Mouse (Mus musculus): ENCODE data around the gene Grik3. TPM values are rescaled to one million over a fixed set of nuclear protein-coding genes. Genes with fewer than 3 reads are reported as not detected.

Gene Grik3
- polyA plus RNA-seq, 1 experiment from 2014 or later: 0.01 TPM

DNA sequence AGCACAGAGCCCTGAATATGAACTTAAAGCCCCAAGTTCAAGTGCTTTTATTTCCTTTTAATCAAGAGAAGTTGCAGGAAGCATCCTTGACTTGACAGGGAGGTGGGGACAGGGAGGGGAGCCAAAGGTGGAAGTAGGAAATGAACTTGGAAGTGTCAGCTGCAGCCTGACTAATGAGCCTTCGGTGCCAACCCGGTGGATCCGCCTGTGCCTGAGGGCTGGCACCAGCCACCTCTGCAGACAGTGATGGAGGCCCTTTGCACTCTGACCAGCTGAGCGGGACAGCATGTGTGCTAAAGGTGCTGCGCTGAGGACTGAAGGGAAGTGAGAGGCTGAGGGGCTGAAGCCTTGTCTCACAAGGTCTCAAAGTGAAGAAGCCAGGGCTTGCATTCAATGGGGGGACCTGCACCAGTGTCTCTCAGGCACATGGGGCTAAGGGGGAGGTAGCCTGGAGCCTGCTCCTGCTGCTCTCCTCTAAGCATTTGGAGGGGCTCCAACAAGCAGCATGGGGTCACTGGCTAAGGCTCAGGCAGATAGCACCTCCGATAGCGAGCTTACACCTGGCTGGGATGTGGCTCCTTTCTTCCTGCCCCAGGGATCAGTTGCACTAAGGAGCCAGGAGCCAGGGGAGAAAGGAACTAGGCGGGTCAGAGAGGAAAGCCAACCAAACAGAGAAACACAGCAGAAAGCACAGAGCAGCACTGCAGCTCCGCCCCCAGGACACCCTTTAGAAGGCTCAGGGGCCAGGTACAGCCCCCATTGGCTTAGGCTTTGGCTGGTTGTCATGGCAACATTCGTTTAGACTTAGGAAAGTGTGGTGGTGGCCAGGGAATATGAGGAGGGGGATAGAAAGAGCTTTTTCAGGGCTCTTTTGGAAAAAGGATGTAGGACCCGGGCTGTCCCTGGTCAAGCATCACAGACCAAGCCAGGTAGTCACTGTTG is 33.1 kb upstream of the Grik3 start:
- Histone ChIP-seq H3K36me3 (replicated peaks; ENCODE audit: insufficient read depth, low read length) (no peaks in the 10 kb centered on the region), H3K4me2 (ENCODE audit: low read depth, low read length) (no peak overlapping the region), H3K27ac (ENCODE audit: low read depth) (no peak overlapping the region), H3K9ac (replicated peaks) (no peak overlapping the region), H3K4me3 (ENCODE audit: low read depth, low read length) (no peak overlapping the region), H3K4me1 (ENCODE audit: insufficient read depth) (no peaks in the 10 kb centered on the region), H3K27me3 (ENCODE audit: insufficient read depth, low read length) (no peaks in the 10 kb centered on the region), H3K9me3 (ENCODE audit: low read length) (no peaks in the 10 kb centered on the region)
- WGBS (ENCODE audit: insufficient replicate concordance): 19% methylated on average over 11 of the region's 11 CpGs
- TF ChIP-seq EP300 (IDR thresholded peaks at IDR 0.05; ENCODE audit: low read depth) (no peak), CTCF (IDR thresholded peaks at IDR 0.05; ENCODE audit: low read depth) (no peak)
- DNase-seq (no peak), ATAC-seq (no peak)

GRCm38 (mm10) chr4:125459791-125460190 is 30.7 kb upstream of the Grik3 start:
- no peak overlapping the region for H3K4me3 ChIP-seq (ENCODE audit: low read depth, low read length)
- H3K27ac ChIP-seq (ENCODE audit: low read depth): no peak overlapping the region
- H3K27me3 ChIP-seq (ENCODE audit: insufficient read depth, low read length): no peaks in the 10 kb centered on the region
- no peaks in the 10 kb centered on the region for H3K36me3 ChIP-seq (replicated peaks; ENCODE audit: insufficient read depth, low read length)
- H3K9me3 ChIP-seq (ENCODE audit: low read length): no peaks in the 10 kb centered on the region
- no peak for TF ChIP-seq CTCF (IDR thresholded peaks at IDR 0.05; ENCODE audit: low read depth)
- TF ChIP-seq EP300 (IDR thresholded peaks at IDR 0.05; ENCODE audit: low read depth): no peak
- no peak overlapping the region for H3K4me2 ChIP-seq (ENCODE audit: low read depth, low read length)
- no peaks in the 10 kb centered on the region for H3K4me1 ChIP-seq (ENCODE audit: insufficient read depth)
- ATAC-seq: no peak
- WGBS (ENCODE audit: insufficient replicate concordance): 61% methylated on average over 9 of the region's 9 CpGs
- H3K9ac ChIP-seq (replicated peaks): no peak overlapping the region
- no peak for DNase-seq

GRCm38 (mm10) chr4:125469711-125470372 is 20.7 kb upstream of the Grik3 start:
- ATAC-seq (no peak), DNase-seq (no peak)
- no peaks in the 10 kb centered on the region for H3K9me3 ChIP-seq (ENCODE audit: low read length)
- H3K4me2 ChIP-seq (ENCODE audit: low read depth, low read length): no peak overlapping the region
- WGBS (ENCODE audit: insufficient replicate concordance): 44% methylated on average over 11 of the region's 11 CpGs
- no peaks in the 10 kb centered on the region for H3K4me1 ChIP-seq (ENCODE audit: insufficient read depth)
- TF ChIP-seq EP300 (IDR thresholded peaks at IDR 0.05; ENCODE audit: low read depth) (no peak), CTCF (IDR thresholded peaks at IDR 0.05; ENCODE audit: low read depth) (no peak)
- H3K36me3 ChIP-seq (replicated peaks; ENCODE audit: insufficient read depth, low read length): no peaks in the 10 kb centered on the region
- H3K27me3 ChIP-seq (ENCODE audit: insufficient read depth, low read length): no peaks in the 10 kb centered on the region
- H3K9ac ChIP-seq (replicated peaks): no peak overlapping the region
- no peak overlapping the region for H3K27ac ChIP-seq (ENCODE audit: low read depth)
- no peak overlapping the region for H3K4me3 ChIP-seq (ENCODE audit: low read depth, low read length)

DNA sequence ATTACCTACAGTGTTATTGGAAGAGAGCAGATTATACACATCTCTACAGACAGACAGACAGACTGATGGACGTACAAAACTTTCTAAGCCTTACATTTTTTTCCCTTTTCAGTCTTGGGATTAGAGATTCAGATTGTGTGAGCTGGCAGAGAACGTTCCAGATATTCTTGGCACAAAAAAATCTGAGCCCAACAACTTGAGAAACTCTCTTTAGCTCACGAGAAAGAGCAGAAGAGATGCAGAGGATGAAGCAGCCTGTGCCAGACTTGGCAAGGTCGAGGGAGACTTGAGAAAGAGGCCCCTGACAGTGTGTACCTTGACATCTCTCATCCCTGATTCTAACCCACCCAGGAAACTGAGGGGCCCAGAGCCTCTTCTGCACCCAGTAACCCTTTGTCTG is 15.6 kb upstream of the Grik3 start:
- Histone ChIP-seq H3K4me3 (ENCODE audit: low read depth, low read length) (no peak overlapping the region), H3K27ac (ENCODE audit: low read depth) (no peak overlapping the region), H3K4me1 (ENCODE audit: insufficient read depth) (no peaks in the 10 kb centered on the region), H3K36me3 (replicated peaks; ENCODE audit: insufficient read depth, low read length) (no peaks in the 10 kb centered on the region), H3K27me3 (ENCODE audit: insufficient read depth, low read length) (no peaks in the 10 kb centered on the region), H3K4me2 (ENCODE audit: low read depth, low read length) (no peak overlapping the region), H3K9me3 (ENCODE audit: low read length) (no peaks in the 10 kb centered on the region), H3K9ac (replicated peaks) (no peak overlapping the region)
- no peak for TF ChIP-seq EP300 (IDR thresholded peaks at IDR 0.05; ENCODE audit: low read depth)
- TF ChIP-seq CTCF (IDR thresholded peaks at IDR 0.05; ENCODE audit: low read depth): no peak
- WGBS (ENCODE audit: insufficient replicate concordance): 57% methylated on average over 4 of the region's 4 CpGs
- DNase-seq (no peak), ATAC-seq (no peak)

- ATAC-seq (no peak), DNase-seq (no peak)
- Histone ChIP-seq H3K9me3 (ENCODE audit: low read length) (no peaks in the 10 kb centered on the region), H3K36me3 (replicated peaks; ENCODE audit: insufficient read depth, low read length) (no peaks in the 10 kb centered on the region), H3K9ac (replicated peaks) (no peak overlapping the region), H3K4me1 (ENCODE audit: insufficient read depth) (no peaks in the 10 kb centered on the region), H3K27me3 (ENCODE audit: insufficient read depth, low read length) (peaks cover 7% of the 10 kb centered on the region; the same call in 1 of the 2 replicates), H3K4me2 (ENCODE audit: low read depth, low read length) (no peak overlapping the region), H3K27ac (ENCODE audit: low read depth) (no peak overlapping the region), H3K4me3 (ENCODE audit: low read depth, low read length) (no peak overlapping the region)
- TF ChIP-seq EP300 (IDR thresholded peaks at IDR 0.05; ENCODE audit: low read depth): no peak
- TF ChIP-seq CTCF (IDR thresholded peaks at IDR 0.05; ENCODE audit: low read depth): no peak
- WGBS (ENCODE audit: insufficient replicate concordance): 23% methylated on average over 12 of the region's 12 CpGs
These were observed 12.4 kb upstream of the Grik3 start for GRCm38 (mm10) chr4:125478071-125478470.

DNA sequence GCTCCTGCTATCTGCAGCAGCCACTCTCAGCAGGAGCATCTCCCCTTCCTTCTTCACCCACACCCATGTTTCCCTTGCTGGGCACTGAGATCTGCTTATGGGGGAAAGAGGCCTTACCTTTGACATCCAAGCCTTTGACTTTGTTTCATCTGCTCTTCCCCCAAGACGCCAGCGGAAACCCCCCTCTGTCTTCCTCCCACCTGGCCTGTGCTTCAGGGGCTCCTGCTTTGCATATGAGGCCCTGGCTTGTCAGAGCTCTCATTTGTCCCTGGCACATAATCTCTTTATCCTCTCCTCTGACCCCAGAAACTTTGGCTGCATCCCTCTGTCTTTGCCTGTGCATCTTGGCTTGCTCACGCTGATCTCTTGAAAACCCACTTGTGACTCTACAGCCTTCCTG is 9.2 kb upstream of the Grik3 start:
- Histone ChIP-seq H3K9me3 (ENCODE audit: low read length) (no peaks in the 10 kb centered on the region), H3K27me3 (ENCODE audit: insufficient read depth, low read length) (peaks cover 25% of the 10 kb centered on the region), H3K4me1 (ENCODE audit: insufficient read depth) (no peaks in the 10 kb centered on the region), H3K4me2 (ENCODE audit: low read depth, low read length) (no peak overlapping the region), H3K9ac (replicated peaks) (no peak overlapping the region), H3K4me3 (ENCODE audit: low read depth, low read length) (no peak overlapping the region), H3K36me3 (replicated peaks; ENCODE audit: insufficient read depth, low read length) (no peaks in the 10 kb centered on the region), H3K27ac (ENCODE audit: low read depth) (no peak overlapping the region)
- no peak for ATAC-seq
- WGBS (ENCODE audit: insufficient replicate concordance): 25% methylated on average over 3 of the region's 3 CpGs
- DNase-seq: no peak
- TF ChIP-seq CTCF (IDR thresholded peaks at IDR 0.05; ENCODE audit: low read depth) (no peak), EP300 (IDR thresholded peaks at IDR 0.05; ENCODE audit: low read depth) (no peak)
